ENCODE assay signal across 14 mouse cellular contexts in genomic region chr17:65548698-65549365, GRCm38 (mm10). TPM values are rescaled to one million over a fixed set of nuclear protein-coding genes. Genes with fewer than 3 reads are reported as not detected.
A peak's percentile ranks its signal among the peaks of the same experiment; 100 is the strongest.
DNase-seq lines count a peak whose midpoint lies in the region; ATAC-seq and TF ChIP-seq lines count a peak whose summit lies in the region.
"Had no signal": no experiment of that assay in that cellular context is flagged by ENCODE, and none has a peak within 500 bp of the region (broad histone marks: within the 10 kb centered on the region; RNA-seq: fewer than 3 reads in every experiment).

No protein-coding gene starts in this region.

- WGBS in embryonic facial prominence, embryonic 14.5 days = 67% methylated on average over 18 of the region's 18 CpGs
- 80% methylated on average over 18 of the region's 18 CpGs for WGBS in embryonic facial prominence, embryonic 10.5 days
- 41% methylated on average over 18 of the region's 18 CpGs for WGBS in lung, embryonic 14.5 days
- WGBS in intestine, embryonic 15.5 days = 38% methylated on average over 18 of the region's 18 CpGs

- H3K9me3 ChIP-seq in embryonic facial prominence, embryonic 14.5 days (ENCODE audit: control insufficient read depth, low read length) = no peaks in the 10 kb centered on the region
- no peaks in the 10 kb centered on the region for H3K9me3 ChIP-seq in embryonic facial prominence, embryonic 10.5 days
- H3K9me3 ChIP-seq in lung, embryonic 14.5 days (ENCODE audit: low read depth, low read length) = no peaks in the 10 kb centered on the region
- no peaks in the 10 kb centered on the region for H3K9me3 ChIP-seq in intestine, embryonic 15.5 days
- H3K9me3 ChIP-seq: limb, embryonic 13.5 days had no signal

- no peak overlapping the region for H3K27ac ChIP-seq in embryonic facial prominence, embryonic 14.5 days (replicated peaks; ENCODE audit: low read depth, low read length)
- no peak overlapping the region for H3K27ac ChIP-seq in embryonic facial prominence, embryonic 10.5 days (replicated peaks)
- no peak overlapping the region for H3K27ac ChIP-seq in lung, embryonic 14.5 days (ENCODE audit: low read depth)
- H3K27ac ChIP-seq in intestine, embryonic 15.5 days = peak overlapping the region; percentile 48; the same call in 1 of the 2 replicates
- H3K27ac ChIP-seq: limb, embryonic 13.5 days had no signal

- DNase-seq in embryonic facial prominence, embryonic 14.5 days (ENCODE audit: low spot score) = peak; percentile 29
- no peak for DNase-seq in embryonic facial prominence, embryonic 10.5 days (ENCODE audit: low spot score)
- DNase-seq in lung, embryonic 14.5 days = peak; percentile 35
- DNase-seq in lung, postnatal 4 days = no peak
- DNase-seq in adrenal gland, postnatal 36 days = peak; percentile 47 to 51
- DNase-seq in frontal cortex, postnatal 10 days (ENCODE audit: low spot score in 2 of 2) = no peak
- no peak for DNase-seq in right cerebral cortex, adult 2 months (ENCODE audit: low spot score in 2 of 2)
- DNase-seq: gastrocnemius, postnatal 10 days had no signal

- no peak overlapping the region for H3K9ac ChIP-seq in embryonic facial prominence, embryonic 14.5 days (ENCODE audit: low read depth, low read length)
- no peak overlapping the region for H3K9ac ChIP-seq in lung, embryonic 14.5 days
- H3K9ac ChIP-seq in intestine, embryonic 15.5 days = no peak overlapping the region
- H3K9ac ChIP-seq: limb, embryonic 13.5 days had no signal

- H3K4me2 ChIP-seq in embryonic facial prominence, embryonic 14.5 days (ENCODE audit: low read depth, low read length) = no peak overlapping the region
- no peak overlapping the region for H3K4me2 ChIP-seq in lung, embryonic 14.5 days
- no peak overlapping the region for H3K4me2 ChIP-seq in intestine, embryonic 15.5 days (replicated peaks)
- H3K4me2 ChIP-seq: limb, embryonic 13.5 days had no signal

- TF ChIP-seq CTCF in lung, embryonic 14.5 days (IDR thresholded peaks at IDR 0.05; ENCODE audit: low read depth) = no peak

- H3K27me3 ChIP-seq in embryonic facial prominence, embryonic 14.5 days (replicated peaks; ENCODE audit: control insufficient read depth, insufficient read depth, low read length) = no peaks in the 10 kb centered on the region
- no peaks in the 10 kb centered on the region for H3K27me3 ChIP-seq in embryonic facial prominence, embryonic 10.5 days (replicated peaks; ENCODE audit: low read depth, poor library complexity, severe bottlenecking)
- no peaks in the 10 kb centered on the region for H3K27me3 ChIP-seq in lung, embryonic 14.5 days (ENCODE audit: insufficient read depth, low read length)
- H3K27me3 ChIP-seq in intestine, embryonic 15.5 days (replicated peaks) = no peaks in the 10 kb centered on the region
- H3K27me3 ChIP-seq: limb, embryonic 13.5 days had no signal

- ATAC-seq in embryonic facial prominence, embryonic 14.5 days (ENCODE audit: low read depth) = no peak
- peak; percentile 41; the same call in 1 of the 2 replicates for ATAC-seq in lung, embryonic 14.5 days (ENCODE audit: insufficient read depth)
- peak; percentile 45 for ATAC-seq in intestine, embryonic 15.5 days

- H3K36me3 ChIP-seq in embryonic facial prominence, embryonic 14.5 days (ENCODE audit: control insufficient read depth, insufficient read depth, low read length) = no peaks in the 10 kb centered on the region
- H3K36me3 ChIP-seq in embryonic facial prominence, embryonic 10.5 days (replicated peaks) = no peaks in the 10 kb centered on the region
- no peaks in the 10 kb centered on the region for H3K36me3 ChIP-seq in lung, embryonic 14.5 days (ENCODE audit: insufficient read depth)
- no peaks in the 10 kb centered on the region for H3K36me3 ChIP-seq in intestine, embryonic 15.5 days
- H3K36me3 ChIP-seq: limb, embryonic 13.5 days had no signal

- no peak overlapping the region for H3K4me3 ChIP-seq in embryonic facial prominence, embryonic 14.5 days (ENCODE audit: low read depth, low read length)
- H3K4me3 ChIP-seq in embryonic facial prominence, embryonic 10.5 days = no peak overlapping the region
- no peak overlapping the region for H3K4me3 ChIP-seq in lung, embryonic 14.5 days (ENCODE audit: low read depth, low read length)
- no peak overlapping the region for H3K4me3 ChIP-seq in intestine, embryonic 15.5 days (replicated peaks)
- H3K4me3 ChIP-seq: erythroblast, embryonic 14.5 days; limb, embryonic 13.5 days; myocyte had no signal

- no peaks in the 10 kb centered on the region; the same call in 1 of the 2 replicates for H3K4me1 ChIP-seq in embryonic facial prominence, embryonic 14.5 days (ENCODE audit: control insufficient read depth, insufficient read depth, low read length)
- no peaks in the 10 kb centered on the region for H3K4me1 ChIP-seq in embryonic facial prominence, embryonic 10.5 days
- H3K4me1 ChIP-seq in lung, embryonic 14.5 days (ENCODE audit: insufficient read depth) = no peaks in the 10 kb centered on the region
- 0 out of 2 replicates have a peak, but pooled peaks cover 3% of the 10 kb centered on the region for H3K4me1 ChIP-seq in intestine, embryonic 15.5 days (replicated peaks)
- H3K4me1 ChIP-seq: limb, embryonic 13.5 days had no signal

RNA-seq across cellular contexts. Expression of gene Tmem232, which starts 8.2 kb away (rescaled TPM):
- 0.31 and 1.0 TPM in 2 replicates for polyA plus RNA-seq in embryonic facial prominence, embryonic 14.5 days (2014; fragmentation: Nextera tagmentation; extraction: Ambion mirVana)
- not detected in 2 replicates for polyA plus RNA-seq in embryonic facial prominence, embryonic 10.5 days (2016; fragmentation: Nextera tagmentation; extraction: Ambion mirVana)
- 0.12 TPM in 1 of 2 replicates, not detected in the other for polyA plus RNA-seq in lung, embryonic 14.5 days (2014; fragmentation: Nextera tagmentation; extraction: Ambion mirVana)
- total RNA-seq in adrenal gland, postnatal 36 days (2021) = not detected
- polyA plus RNA-seq in intestine, embryonic 15.5 days (2015; fragmentation: Nextera tagmentation; extraction: Ambion mirVana) = not detected in 2 replicates
- total RNA-seq: common myeloid progenitor, adult 5-6 weeks; megakaryocyte progenitor cell, adult 5-6 weeks had no signal
- polyA plus RNA-seq: erythroblast, embryonic 14.5 days; myocyte had no signal

Comparison
In these comparisons a context has a peak if more than half of its experiments do, and no peak if none do; other contexts are left out.
1. DNase-seq: peak in embryonic facial prominence, embryonic 14.5 days (single experiment), lung, embryonic 14.5 days (single experiment) and adrenal gland, postnatal 36 days (2 of 2); none in embryonic facial prominence, embryonic 10.5 days (single experiment), lung, postnatal 4 days (0 of 2), frontal cortex, postnatal 10 days (0 of 2) and right cerebral cortex, adult 2 months (0 of 2).